Mouse (Mus musculus): ENCODE results near the gene Mmp9. TPM values are rescaled to one million over a fixed set of nuclear protein-coding genes. Genes with fewer than 3 reads are reported as not detected.

Mmp9 gene
- polyA plus RNA-seq, 1 experiment = 32.8 TPM

- no peak for DNase-seq (ENCODE audit: low read depth)
These were observed 56.5 kb downstream of the Mmp9 start for GRCm38 (mm10) chr2:164996848-164997720.

GRCm38 (mm10) chr2:164997721-164998428, 57.3 kb downstream of the Mmp9 start:
- TF ChIP-seq POLR2A (IDR thresholded peaks at IDR 0.05; ENCODE audit: borderline replicate concordance, extremely low read depth, insufficient read depth, insufficient read length, poor library complexity, severe bottlenecking) = no peak
- no peak for TF ChIP-seq CTCF (IDR thresholded peaks at IDR 0.05; ENCODE audit: borderline replicate concordance, extremely low read depth, insufficient read depth, insufficient read length)
- peak; percentile 44 for DNase-seq (ENCODE audit: low read depth)

More at GRCm38 (mm10) chr2:164996848-164997720, 56.5 kb downstream of the Mmp9 start:
- TF ChIP-seq CTCF (IDR thresholded peaks at IDR 0.05; ENCODE audit: borderline replicate concordance, extremely low read depth, insufficient read depth, insufficient read length) (no peak), POLR2A (IDR thresholded peaks at IDR 0.05; ENCODE audit: borderline replicate concordance, extremely low read depth, insufficient read depth, insufficient read length, poor library complexity, severe bottlenecking) (no peak)

- DNase-seq (ENCODE audit: low read depth) = no peak
- TF ChIP-seq POLR2A (IDR thresholded peaks at IDR 0.05; ENCODE audit: borderline replicate concordance, extremely low read depth, insufficient read depth, insufficient read length, poor library complexity, severe bottlenecking) (no peak), CTCF (IDR thresholded peaks at IDR 0.05; ENCODE audit: borderline replicate concordance, extremely low read depth, insufficient read depth, insufficient read length) (no peak)
These were observed 61.4 kb downstream of the Mmp9 start for GRCm38 (mm10) chr2:165001958-165002357.

- DNase-seq (ENCODE audit: low read depth) = no peak
- no peak for TF ChIP-seq CTCF (IDR thresholded peaks at IDR 0.05; ENCODE audit: borderline replicate concordance, extremely low read depth, insufficient read depth, insufficient read length)
- TF ChIP-seq POLR2A (IDR thresholded peaks at IDR 0.05; ENCODE audit: borderline replicate concordance, extremely low read depth, insufficient read depth, insufficient read length, poor library complexity, severe bottlenecking) = no peak
These were observed 62.5 kb downstream of the Mmp9 start for GRCm38 (mm10) chr2:165003108-165003507.

GRCm38 (mm10) chr2:165004237-165004636, 63.7 kb downstream of the Mmp9 start:
- DNase-seq (ENCODE audit: low read depth) = no peak
- TF ChIP-seq POLR2A (IDR thresholded peaks at IDR 0.05; ENCODE audit: borderline replicate concordance, extremely low read depth, insufficient read depth, insufficient read length, poor library complexity, severe bottlenecking) (no peak), CTCF (IDR thresholded peaks at IDR 0.05; ENCODE audit: borderline replicate concordance, extremely low read depth, insufficient read depth, insufficient read length) (no peak)

Other genes starting within 250 kb of the Mmp9 start
- gene Spint4, start 242.3 kb upstream of the Mmp9 start, polyA plus RNA-seq (2012; rRNA removed) = not detected in 2 replicates
- gene Spint5, start 225.5 kb upstream of the Mmp9 start, polyA plus RNA-seq (2012; rRNA removed) = not detected in 2 replicates
- gene Wfdc3, start 194.8 kb upstream of the Mmp9 start, polyA plus RNA-seq (2012; rRNA removed) = 0.94 and 1.4 TPM in 2 replicates
- 46.0 and 50.2 TPM in 2 replicates for gene Dnttip1, start 194.8 kb upstream of the Mmp9 start, polyA plus RNA-seq (2012; rRNA removed)
- gene Ube2c, start 170.9 kb upstream of the Mmp9 start, polyA plus RNA-seq (2012; rRNA removed) = 94.0 and 201 TPM in 2 replicates
- 1.7 TPM in 2 replicates for gene Tnnc2, start 160.8 kb upstream of the Mmp9 start, polyA plus RNA-seq (2012; rRNA removed)
- gene Snx21, start 155.0 kb upstream of the Mmp9 start, polyA plus RNA-seq (2012; rRNA removed) = 25.9 and 27.0 TPM in 2 replicates
- gene Acot8, start 135.9 kb upstream of the Mmp9 start, polyA plus RNA-seq (2012; rRNA removed) = 29.7 and 41.1 TPM in 2 replicates
- gene Zswim3, start 135.7 kb upstream of the Mmp9 start, polyA plus RNA-seq (2012; rRNA removed) = 8.5 and 10.1 TPM in 2 replicates
- gene Zswim1, start 118.1 kb upstream of the Mmp9 start, polyA plus RNA-seq (2012; rRNA removed) = 12.1 and 17.6 TPM in 2 replicates
- gene Spata25, start 112.2 kb upstream of the Mmp9 start, polyA plus RNA-seq (2012; rRNA removed) = not detected in 2 replicates
- 125 and 165 TPM in 2 replicates for gene Ctsa, start 107.9 kb upstream of the Mmp9 start, polyA plus RNA-seq (2012; rRNA removed)
- 5.1 and 7.0 TPM in 2 replicates for gene Neurl2, start 107.3 kb upstream of the Mmp9 start, polyA plus RNA-seq (2012; rRNA removed)
- gene Pltp, start 83.1 kb upstream of the Mmp9 start, polyA plus RNA-seq (2012; rRNA removed) = 62.2 and 109 TPM in 2 replicates
- gene Pcif1, start 61.5 kb upstream of the Mmp9 start, polyA plus RNA-seq (2012; rRNA removed) = 55.5 and 60.1 TPM in 2 replicates
- gene Zfp335, start 29.0 kb upstream of the Mmp9 start, polyA plus RNA-seq (2012; rRNA removed) = 43.2 and 47.0 TPM in 2 replicates
- gene Slc12a5, start 20.0 kb downstream of the Mmp9 start, polyA plus RNA-seq (2012; rRNA removed) = 80.5 and 110 TPM in 2 replicates
- gene Ncoa5, start 94.1 kb downstream of the Mmp9 start, polyA plus RNA-seq (2012; rRNA removed) = 128 and 143 TPM in 2 replicates
- 8.4 and 8.7 TPM in 2 replicates for gene Cd40, start 114.8 kb downstream of the Mmp9 start, polyA plus RNA-seq (2012; rRNA removed)
- not detected in 2 replicates for gene 1700025C18Rik, start 150.0 kb downstream of the Mmp9 start, polyA plus RNA-seq (2012; rRNA removed)

Data from brain, embryonic 14.5 days (tissue).